Mouse (Mus musculus) midbrain, embryonic 14.5 days (tissue): Measurements from ENCODE around the gene Ptprb. TPM values are rescaled to one million over a fixed set of nuclear protein-coding genes. Genes with fewer than 3 reads are reported as not detected.

Experiments
- ATAC-seq: fragments of 200-750 bp; cut with Nextera tagmentation; 2 replicates; pipeline ENCODE4 v1.8.0; 2017; ENCODE audit warnings: moderate number of reproducible peaks, moderate library complexity; ENCODE audit not compliant: low FRiP score, low TSS enrichment
- DNase-seq: peaks from one replicate; pipeline ENCODE4 v3.0.0-alpha.2; 2015
- H3K27ac ChIP-seq: fragments of 300-500 bp; sonication (generic); replicated peaks from 2 replicates; pipeline ENCODE4 v1.5.1; 2014; ENCODE audit warnings: mild to moderate bottlenecking, low read depth, low read length, moderate library complexity
- H3K27me3 ChIP-seq: fragments of 300-500 bp; sonication (generic); 2 replicates; pipeline ENCODE4 v1.6.1; 2014; ENCODE audit warnings: low read length, control low read depth, mixed read lengths; ENCODE audit not compliant: control insufficient read depth, insufficient read depth
- H3K36me3 ChIP-seq: fragments of 300-500 bp; sonication (generic); 2 replicates; pipeline ENCODE4 v1.6.1; 2014; ENCODE audit warnings: low read length, control low read depth; ENCODE audit not compliant: control insufficient read depth, insufficient read depth
- H3K4me1 ChIP-seq: fragments of 300-500 bp; sonication (generic); 2 replicates; pipeline ENCODE4 v1.6.1; 2014; ENCODE audit warnings: mild to moderate bottlenecking, antibody characterized with exemption, low read length, control low read depth; ENCODE audit not compliant: control insufficient read depth, insufficient read depth
- H3K4me2 ChIP-seq: fragments of 300-500 bp; sonication (generic); 2 replicates; pipeline ENCODE4 v1.6.1; 2014; ENCODE audit warnings: mild to moderate bottlenecking, low read length, moderate library complexity
- H3K4me3 ChIP-seq: fragments of 300-500 bp; sonication (generic); replicated peaks from 2 replicates; pipeline ENCODE4 v1.5.1; 2014; ENCODE audit warnings: low read depth, low read length
- H3K9ac ChIP-seq: fragments of 300-500 bp; sonication (generic); replicated peaks from 2 replicates; pipeline ENCODE4 v1.6.1; 2014; ENCODE audit warnings: mild to moderate bottlenecking, low read length, moderate library complexity
- H3K9me3 ChIP-seq: fragments of 300-500 bp; sonication (generic); 2 replicates; pipeline ENCODE4 v1.6.1; 2016; ENCODE audit warnings: low read length, control low read depth, mixed read lengths; ENCODE audit not compliant: control insufficient read depth
- WGBS: fragments of 180-500 bp; shearing (Covaris S2); extraction: QIAGEN DNeasy Blood & Tissue Kit; methylation state at CpG from one replicate; pipeline ENCODE4 v1.1.7; 2014; 5-methylcytosine and 5-hydroxymethylcytosine counted together
- polyA plus RNA-seq: library from polyadenylated mRNA; unstranded; fragments of >200 nt; fragmentation: Nextera tagmentation; extraction: Ambion mirVana; gene quantifications from 2 replicates; pipeline ENCODE4 v1.2.1, GENCODE M21; 2014

Gene Ptprb
- polyA plus RNA-seq = 2.1 and 3.7 TPM in 2 replicates

DNA sequence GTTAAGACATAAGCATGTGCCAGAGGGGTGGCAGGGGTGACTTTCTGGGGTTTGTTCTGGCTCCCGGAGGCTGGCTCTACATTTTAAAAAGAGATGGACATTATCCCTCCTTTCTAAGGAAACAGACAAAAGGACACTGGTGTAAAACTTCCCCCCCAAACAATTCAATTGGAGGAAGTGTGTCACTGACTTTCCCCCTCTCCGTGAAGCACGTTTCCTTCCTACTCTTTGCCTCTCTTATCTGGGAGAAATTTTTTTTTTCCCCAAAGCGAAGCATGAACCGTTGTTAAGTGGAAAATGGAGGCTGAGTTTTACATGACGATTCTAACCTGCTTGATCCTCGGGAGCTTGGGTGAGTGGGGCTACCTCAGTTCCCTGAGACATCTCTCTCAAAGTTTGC lies at the start of gene Ptprb:
Gene Ptprb (plus strand): TSS at position 244 of the 400 bp plus-strand sequence.
- H3K4me1 ChIP-seq = no peaks in the 10 kb centered on the region
- no peak within 1 kb of the TSS for H3K4me3 ChIP-seq
- no peak within 1 kb of the TSS for H3K27ac ChIP-seq
- WGBS = 68% methylated on average over 7 of the region's 7 CpGs
- no peak for DNase-seq
- H3K9ac ChIP-seq = no peak within 1 kb of the TSS
- no peaks in the 10 kb centered on the region for H3K36me3 ChIP-seq
- no peak for ATAC-seq
- H3K27me3 ChIP-seq = no peaks in the 10 kb centered on the region
- H3K4me2 ChIP-seq = no peak within 1 kb of the TSS
- H3K9me3 ChIP-seq = no peaks in the 10 kb centered on the region

DNA sequence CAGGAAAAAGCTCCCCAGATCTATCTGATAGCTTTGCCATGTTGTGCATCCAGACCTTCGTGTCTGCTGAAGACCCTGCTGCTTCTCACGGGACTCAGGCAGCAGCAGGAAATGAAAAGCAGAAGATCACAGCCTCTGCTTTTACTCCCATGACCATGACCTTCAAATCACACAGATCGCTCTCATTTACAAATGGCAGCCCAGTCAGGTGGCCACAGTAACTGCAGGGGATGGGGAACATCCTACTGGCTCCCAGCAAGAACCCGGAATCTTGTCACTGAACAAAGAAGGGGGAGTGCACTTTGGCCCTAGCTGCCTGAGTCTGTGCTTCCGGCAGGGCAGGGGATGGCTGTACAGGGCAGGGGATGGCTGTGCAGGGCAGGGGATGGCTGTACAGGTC lies 40.0 kb upstream of the Ptprb start:
- ATAC-seq = no peak
- 59% methylated on average over 5 of the region's 5 CpGs for WGBS
- Histone ChIP-seq H3K4me2 (no peak overlapping the region), H3K4me3 (no peak overlapping the region), H3K9me3 (no peaks in the 10 kb centered on the region), H3K9ac (no peak overlapping the region), H3K4me1 (no peaks in the 10 kb centered on the region), H3K36me3 (no peaks in the 10 kb centered on the region), H3K27me3 (no peaks in the 10 kb centered on the region), H3K27ac (no peak overlapping the region)
- DNase-seq = no peak

DNA sequence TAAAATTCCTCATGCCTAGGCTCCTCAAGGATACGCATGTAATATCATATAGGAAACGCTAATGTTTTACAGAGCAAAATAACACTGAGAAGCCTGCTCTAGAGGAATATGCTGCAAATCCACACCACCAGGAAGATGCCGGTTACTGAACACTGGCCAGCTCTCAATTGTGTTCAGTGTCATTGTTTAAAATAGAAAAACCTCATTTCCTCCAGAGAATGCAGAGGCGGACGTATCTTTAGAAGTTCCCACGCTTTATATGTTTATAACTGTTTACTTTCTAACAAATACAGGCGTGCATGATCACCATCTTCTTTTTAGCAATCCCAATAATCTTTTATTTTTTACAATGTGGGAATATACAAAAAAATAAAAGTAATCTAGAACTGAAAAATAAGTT lies 33.1 kb upstream of the Ptprb start:
- no peak overlapping the region for H3K4me3 ChIP-seq
- H3K9ac ChIP-seq = no peak overlapping the region
- no peaks in the 10 kb centered on the region for H3K9me3 ChIP-seq
- no peak overlapping the region for H3K4me2 ChIP-seq
- H3K27ac ChIP-seq = no peak overlapping the region
- DNase-seq = no peak
- no peaks in the 10 kb centered on the region for H3K27me3 ChIP-seq
- H3K4me1 ChIP-seq = no peaks in the 10 kb centered on the region
- no peak for ATAC-seq
- H3K36me3 ChIP-seq = no peaks in the 10 kb centered on the region
- WGBS = 77% methylated on average over 7 of the region's 7 CpGs

GRCm38 (mm10) chr10:116243373-116243772 lies 31.9 kb upstream of the Ptprb start:
- H3K27me3 ChIP-seq = no peaks in the 10 kb centered on the region
- no peak overlapping the region for H3K4me3 ChIP-seq
- no peak overlapping the region for H3K4me2 ChIP-seq
- ATAC-seq (no peak), DNase-seq (no peak)
- 67% methylated on average over 7 of the region's 7 CpGs for WGBS
- no peak overlapping the region for H3K9ac ChIP-seq
- H3K27ac ChIP-seq = no peak overlapping the region
- no peaks in the 10 kb centered on the region for H3K36me3 ChIP-seq
- H3K4me1 ChIP-seq = no peaks in the 10 kb centered on the region
- H3K9me3 ChIP-seq = no peaks in the 10 kb centered on the region

- Histone ChIP-seq H3K4me1 (no peaks in the 10 kb centered on the region), H3K4me3 (no peak overlapping the region), H3K27ac (no peak overlapping the region), H3K4me2 (no peak overlapping the region), H3K27me3 (no peaks in the 10 kb centered on the region), H3K9me3 (no peaks in the 10 kb centered on the region), H3K9ac (no peak overlapping the region), H3K36me3 (no peaks in the 10 kb centered on the region)
- no peak for DNase-seq
- WGBS = 89% methylated on average over 2 of the region's 2 CpGs
- ATAC-seq = no peak
Observed at GRCm38 (mm10) chr10:116245632-116246031, 29.7 kb upstream of the Ptprb start.

DNA sequence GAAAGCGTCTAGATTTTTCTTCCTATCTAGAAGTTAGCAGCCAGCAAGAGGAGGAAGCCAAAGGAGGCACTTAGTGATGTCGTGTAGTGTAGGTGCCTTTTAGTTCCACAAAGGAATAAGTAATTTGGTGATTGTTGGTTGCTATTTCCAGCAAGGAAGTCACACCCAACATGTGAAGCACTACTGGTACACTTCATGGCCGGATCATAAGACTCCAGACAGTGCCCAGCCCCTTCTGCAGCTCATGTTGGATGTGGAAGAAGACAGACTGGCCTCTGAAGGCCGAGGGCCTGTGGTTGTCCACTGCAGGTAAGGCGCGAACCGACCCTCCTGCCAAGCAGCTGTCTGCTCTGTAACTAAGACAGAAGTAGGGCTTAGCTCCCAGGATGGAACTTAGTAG lies 22.7 kb upstream of the Ptprb start:
- no peaks in the 10 kb centered on the region for H3K27me3 ChIP-seq
- no peak overlapping the region for H3K9ac ChIP-seq
- DNase-seq (no peak), ATAC-seq (no peak)
- H3K4me3 ChIP-seq = no peak overlapping the region
- H3K9me3 ChIP-seq = no peaks in the 10 kb centered on the region
- 89% methylated on average over 7 of the region's 7 CpGs for WGBS
- no peaks in the 10 kb centered on the region for H3K4me1 ChIP-seq
- H3K27ac ChIP-seq = no peak overlapping the region
- no peak overlapping the region for H3K4me2 ChIP-seq
- H3K36me3 ChIP-seq = no peaks in the 10 kb centered on the region

DNA sequence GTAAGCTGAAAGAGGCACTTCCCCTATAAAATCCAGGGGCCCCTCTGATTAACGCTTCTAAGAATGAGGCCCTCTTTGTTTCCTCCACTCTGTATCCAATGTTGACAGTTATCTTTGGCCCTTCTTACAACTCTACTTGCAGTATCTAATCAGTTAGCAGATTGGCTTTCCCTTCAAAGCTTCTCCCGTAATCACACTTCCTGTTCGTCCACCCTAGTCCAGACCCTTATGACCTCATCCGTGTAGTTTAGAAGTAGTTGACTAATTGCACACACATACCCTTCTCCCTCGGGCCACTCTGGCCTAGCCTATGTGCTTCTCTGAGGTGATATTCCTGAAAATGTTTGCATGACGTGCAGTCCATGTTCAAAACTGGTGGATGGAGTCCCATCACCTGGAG lies 21.4 kb upstream of the Ptprb start:
- H3K4me3 ChIP-seq = no peak overlapping the region
- H3K9me3 ChIP-seq = no peaks in the 10 kb centered on the region
- DNase-seq = no peak
- H3K27me3 ChIP-seq = no peaks in the 10 kb centered on the region
- H3K36me3 ChIP-seq = no peaks in the 10 kb centered on the region
- ATAC-seq = no peak
- 89% methylated on average over 6 of the region's 6 CpGs for WGBS
- no peak overlapping the region for H3K27ac ChIP-seq
- H3K9ac ChIP-seq = no peak overlapping the region
- H3K4me2 ChIP-seq = no peak overlapping the region
- H3K4me1 ChIP-seq = no peaks in the 10 kb centered on the region

- 84% methylated on average over 4 of the region's 4 CpGs for WGBS
- Histone ChIP-seq H3K27me3 (no peaks in the 10 kb centered on the region), H3K4me1 (no peaks in the 10 kb centered on the region), H3K4me3 (no peak overlapping the region), H3K9ac (no peak overlapping the region), H3K27ac (no peak overlapping the region), H3K9me3 (no peaks in the 10 kb centered on the region), H3K4me2 (no peak overlapping the region), H3K36me3 (no peaks in the 10 kb centered on the region)
- DNase-seq (no peak), ATAC-seq (no peak)
Observed at GRCm38 (mm10) chr10:116259298-116259697, 16.0 kb upstream of the Ptprb start.

DNA sequence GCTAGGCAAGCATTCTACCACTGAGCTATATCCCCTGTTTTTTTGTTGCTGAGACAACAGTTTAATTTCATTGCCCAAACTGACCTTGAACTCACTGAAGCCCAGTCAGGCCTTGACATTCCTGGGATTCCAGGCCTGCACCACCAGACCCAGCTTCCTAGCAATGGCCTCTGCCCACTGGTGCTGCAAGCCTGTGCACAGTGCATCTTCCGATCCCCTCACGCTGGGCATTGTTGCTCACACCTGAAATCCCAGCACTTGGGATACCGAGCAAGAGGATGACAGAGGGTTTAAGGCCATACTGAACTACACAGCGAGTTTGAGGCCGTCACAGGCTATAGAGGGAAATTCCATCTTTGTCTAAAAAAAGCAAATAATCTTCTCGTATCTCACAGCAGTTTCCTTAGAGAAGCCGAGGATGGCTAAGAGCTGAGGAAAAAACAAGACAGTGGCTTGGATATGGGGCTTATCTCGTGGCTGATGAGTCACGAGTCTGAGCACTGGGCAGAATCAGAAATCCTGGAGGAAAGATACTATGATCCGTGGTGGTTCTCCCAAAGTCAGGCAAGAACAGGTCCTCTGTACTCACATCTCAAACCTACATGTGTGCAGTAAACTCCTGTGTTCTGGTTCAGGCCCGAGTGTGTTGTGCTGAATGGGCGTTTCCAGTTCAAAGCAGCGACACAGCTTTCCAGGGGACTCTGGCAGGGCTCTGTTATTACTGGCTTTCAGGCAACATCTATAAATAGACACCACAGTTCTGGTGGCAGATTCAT lies 14.5 kb upstream of the Ptprb start:
- Histone ChIP-seq H3K27ac (no peak overlapping the region), H3K9ac (no peak overlapping the region), H3K4me2 (no peak overlapping the region), H3K36me3 (no peaks in the 10 kb centered on the region), H3K27me3 (no peaks in the 10 kb centered on the region), H3K4me1 (no peaks in the 10 kb centered on the region), H3K9me3 (no peaks in the 10 kb centered on the region), H3K4me3 (no peak overlapping the region)
- DNase-seq (peak; percentile 17), ATAC-seq (no peak)
- WGBS = 68% methylated on average over 13 of the region's 13 CpGs
